Mouse (Mus musculus) CH12.LX (cell line): ENCODE measurements around the gene Hist1h4h.
"Not testable (repeated sequence)": the region's sequence is repeated elsewhere in the genome, so short reads cannot be mapped to it uniquely, and the experiment has no call there.

ENCODE experiments used
- CTCF ChIP-seq, 2 experiments: IDR thresholded peaks in 1 of 2; conservative IDR thresholded peaks in 1 of 2; 2 replicates each; pipeline ENCODE4 v1.5.1; 2011 to 2012; ENCODE audit warnings: low read depth in 2 of 2, low read length in 2 of 2, improper control_type of control experiment in 1 of 2, inconsistent platforms in 1 of 2, mild to moderate bottlenecking in 1 of 2, moderate library complexity in 1 of 2
- JUN ChIP-seq: IDR thresholded peaks from 2 replicates; pipeline ENCODE4 v1.6.1; 2011; ENCODE audit warnings: low read depth, mild to moderate bottlenecking, low read length, improper control_type of control experiment, moderate library complexity; ENCODE audit not compliant: insufficient read depth
- POLR2A ChIP-seq: IDR thresholded peaks from 2 replicates; pipeline ENCODE4 v1.6.1; 2011; ENCODE audit warnings: low read depth, mild to moderate bottlenecking, improper control_type of control experiment, low read length
- TBP ChIP-seq: conservative IDR thresholded peaks from 2 replicates; pipeline ENCODE4 v1.6.1; 2011; ENCODE audit warnings: low read depth, low read length, improper control_type of control experiment

- TF ChIP-seq CTCF (conservative IDR thresholded peaks at IDR 0.05 in 1 of 2, IDR thresholded peaks at IDR 0.05 in 1 of 2; ENCODE audit: low read depth in 2 of 2, low read length in 2 of 2); JUN: not testable (repeated sequence)
- peak; percentile 98 for TF ChIP-seq TBP
- TF ChIP-seq POLR2A: peak; percentile 42
Measured at GRCm38 (mm10) chr13:23573898-23574524, 43.2 kb downstream of the Hist1h4h start, which contains the start of the genes Hist1h2bf and Hist1h2ad.
